Mouse (Mus musculus) megakaryocyte, embryonic 14.5 days (primary cell): ENCODE data around the gene Lyl1.

ENCODE experiments used
- FLI1 ChIP-seq: IDR thresholded peaks from 2 replicates; pipeline ENCODE4 v1.6.1; 2012; ENCODE audit warnings: low read length, inconsistent platforms, mixed read lengths
- GATA1 ChIP-seq: IDR thresholded peaks from 3 replicates; pipeline ENCODE4 v1.6.1; 2012; ENCODE audit warnings: mixed read lengths, low read length, inconsistent platforms, borderline replicate concordance

DNA sequence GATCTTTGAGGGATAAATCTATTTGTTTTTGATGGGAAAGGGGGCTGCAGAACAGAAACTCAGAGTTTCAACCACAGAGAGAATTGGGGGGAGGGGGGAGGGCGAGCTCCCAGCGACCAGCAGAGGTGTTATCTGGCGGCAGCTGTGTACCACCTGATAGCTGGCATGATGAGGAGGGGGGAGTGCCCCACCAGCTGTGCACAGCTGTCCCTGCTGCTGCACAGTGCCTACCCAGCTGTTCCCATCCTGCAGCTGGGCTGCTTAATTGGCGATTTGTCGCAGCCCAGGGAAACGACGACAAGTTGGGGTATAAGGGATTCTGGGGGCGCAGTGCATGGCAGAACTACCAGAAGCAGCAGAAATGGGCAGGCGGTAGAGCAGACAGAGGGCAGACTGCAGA is 23.4 kb downstream of the Lyl1 start:
- TF ChIP-seq GATA1: no peak
- TF ChIP-seq FLI1: no peak
